Mouse (Mus musculus) embryonic fibroblast, embryonic 13.5 days (primary cell): ENCODE data around the gene Ccdc88b.

Experiments used
- CTCF ChIP-seq: IDR thresholded peaks from 2 replicates; pipeline ENCODE4 v1.5.1; 2011; ENCODE audit warnings: mild to moderate bottlenecking, control low read depth, low read length, moderate library complexity, borderline replicate concordance; ENCODE audit not compliant: insufficient read depth
- POLR2A ChIP-seq: IDR thresholded peaks from 2 replicates; pipeline ENCODE4 v1.6.1; 2011; ENCODE audit warnings: low read depth, mild to moderate bottlenecking, control low read depth, low read length, moderate library complexity

GRCm38 (mm10) chr19:6852393-6853305, 5.4 kb downstream of the Ccdc88b start:
- TF ChIP-seq POLR2A: no peak
- no peak for TF ChIP-seq CTCF
